Mouse (Mus musculus): Measurements from ENCODE around the gene Cep89.

DNA sequence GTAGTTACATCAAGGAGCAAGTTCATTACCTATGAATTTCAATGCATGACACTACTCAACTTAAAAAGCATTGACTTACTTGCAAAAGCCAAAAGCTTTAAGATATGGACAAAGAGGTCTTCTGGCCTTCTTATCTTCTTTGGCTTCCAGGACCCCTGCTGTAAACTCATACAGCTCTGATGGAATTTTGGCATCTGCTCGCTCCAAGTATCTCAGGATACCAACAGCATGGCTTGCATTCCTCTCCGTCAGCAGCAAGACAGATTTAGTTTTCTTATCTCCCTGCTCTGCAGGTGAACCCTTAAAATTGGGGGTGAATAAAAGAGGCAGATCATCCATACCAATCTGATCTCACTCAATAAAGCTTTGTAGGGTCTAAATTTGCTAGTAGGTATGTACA lies 88.3 kb downstream of the Cep89 start:
- no peak for TF ChIP-seq EP300 (IDR thresholded peaks at IDR 0.05; ENCODE audit: low read depth)
- no peak for TF ChIP-seq CTCF (IDR thresholded peaks at IDR 0.05; ENCODE audit: low read depth)
